In the genomic region with DNA sequence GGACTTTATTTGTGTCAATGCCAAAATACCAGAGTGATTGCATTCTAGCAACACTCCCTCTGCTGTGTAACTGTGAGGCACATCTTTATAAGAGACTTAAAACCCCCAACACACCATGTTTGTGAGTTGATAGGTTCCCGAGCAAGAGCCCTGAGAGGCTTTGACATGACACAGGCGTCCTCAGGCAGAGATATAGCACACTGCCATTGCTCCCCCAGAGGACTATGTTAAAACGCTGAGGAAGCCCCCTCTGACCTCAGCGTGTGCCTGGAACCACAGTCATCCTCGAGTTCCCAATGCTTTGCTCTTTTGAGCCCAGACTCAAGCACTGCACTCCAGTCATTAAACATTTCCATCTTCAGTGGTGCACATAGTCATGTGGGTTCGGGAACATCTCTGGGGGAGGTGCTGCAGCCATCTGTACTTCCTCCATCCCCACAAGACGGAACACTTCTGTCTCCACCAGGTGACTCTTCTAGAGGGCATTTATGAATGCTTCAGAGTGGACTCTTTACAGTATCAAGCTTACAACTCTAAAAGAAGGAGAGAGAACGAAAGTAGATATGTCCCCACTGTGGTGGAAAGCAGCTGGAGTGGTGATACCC, we compare ENCODE assay signal across 14 mouse cellular contexts.
"Had no signal": no experiment of that assay in that cellular context is flagged by ENCODE, and none has a peak within 500 bp of the region (broad histone marks: within the 10 kb centered on the region; RNA-seq: fewer than 3 reads in every experiment).

No protein-coding gene starts in this region.

- ATAC-seq: hindbrain, postnatal 0 days; liver, embryonic 12.5 days; midbrain, embryonic 16.5 days had no signal

- H3K4me1 ChIP-seq: kidney, embryonic 15.5 days; liver, embryonic 12.5 days; neural tube, embryonic 13.5 days had no signal

- H3K9ac ChIP-seq: kidney, embryonic 15.5 days; limb, embryonic 15.5 days; liver, embryonic 12.5 days; midbrain, embryonic 12.5 days; neural tube, embryonic 13.5 days had no signal

- H3K4me2 ChIP-seq: kidney, embryonic 15.5 days; limb, embryonic 15.5 days; liver, embryonic 12.5 days; midbrain, embryonic 12.5 days; neural tube, embryonic 13.5 days had no signal

- H3K27ac ChIP-seq: hindbrain, postnatal 0 days; kidney, embryonic 15.5 days; limb, embryonic 15.5 days; liver, embryonic 12.5 days; midbrain, embryonic 12.5 days; neural tube, embryonic 13.5 days had no signal

- H3K4me3 ChIP-seq: kidney, embryonic 15.5 days; limb, embryonic 15.5 days; liver, embryonic 12.5 days; midbrain, embryonic 12.5 days; neural tube, embryonic 13.5 days had no signal

- H3K36me3 ChIP-seq: kidney, embryonic 15.5 days; limb, embryonic 15.5 days; liver, embryonic 12.5 days; midbrain, embryonic 12.5 days; neural tube, embryonic 13.5 days had no signal

- DNase-seq: kidney, adult 2 months; kidney, postnatal 36 days; left cerebral cortex, postnatal 4 days; retina, postnatal 1 day; right cerebral cortex, postnatal 4 days; spleen, adult 18-20 months; thymus, postnatal 36 days had no signal

- H3K9me3 ChIP-seq: kidney, embryonic 15.5 days; limb, embryonic 15.5 days; liver, embryonic 12.5 days; midbrain, embryonic 12.5 days; neural tube, embryonic 13.5 days had no signal

- H3K27me3 ChIP-seq: kidney, embryonic 15.5 days; limb, embryonic 15.5 days; liver, embryonic 12.5 days; midbrain, embryonic 12.5 days; neural tube, embryonic 13.5 days had no signal
